Mouse (Mus musculus) heart, adult 9 months (tissue): ENCODE measurements around the gene Pold4.
A peak's percentile ranks its signal among the peaks of the same experiment; 100 is the strongest.
"Not testable (repeated sequence)": the region's sequence is repeated elsewhere in the genome, so short reads cannot be mapped to it uniquely, and the experiment has no call there.

ENCODE experiments used
- DNase-seq, 2 experiments: peaks; one replicate each; pipeline ENCODE4 v3.0.0; 2022; ENCODE audit warnings: low spot score in 2 of 2

Pold4 gene

DNA sequence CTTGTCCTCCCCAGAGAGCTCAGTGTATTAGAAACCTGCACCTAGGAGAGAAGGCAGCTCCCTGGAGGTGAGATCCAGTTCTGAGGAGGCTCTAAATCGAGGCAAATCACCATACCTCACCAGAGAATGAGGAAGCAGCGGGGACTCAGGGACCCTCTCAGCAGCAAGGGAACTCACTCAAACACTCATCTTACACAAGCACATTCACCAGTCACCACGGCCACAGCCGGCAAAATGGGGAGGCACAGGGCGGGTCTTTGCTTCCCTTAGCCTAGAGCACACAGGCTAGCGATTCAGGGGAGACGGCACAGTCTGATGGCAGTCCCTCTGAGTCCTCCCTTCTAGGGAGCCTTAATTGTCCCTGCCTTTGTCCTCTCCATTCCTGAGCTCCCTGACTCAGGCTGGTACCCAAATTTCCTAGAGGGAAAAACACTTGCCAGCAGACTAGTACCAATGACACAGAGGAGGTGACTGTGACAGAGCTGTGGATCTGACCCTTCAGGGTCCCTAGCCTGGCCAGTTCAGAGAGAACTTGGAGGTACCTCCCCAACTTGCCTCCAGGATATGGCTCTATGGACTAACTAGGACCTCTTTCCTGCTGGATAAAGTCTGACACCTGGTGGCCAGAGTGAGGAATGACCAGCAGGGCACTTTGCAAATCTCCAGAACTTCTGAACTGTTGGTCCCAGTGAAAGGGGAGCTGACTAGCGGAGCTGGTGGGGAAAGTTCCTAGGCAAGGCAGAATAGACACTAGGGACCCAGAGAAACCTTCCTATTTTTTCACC is 3.6 kb upstream of the Pold4 start:
- peak; percentile 66 to 83 for DNase-seq

DNA sequence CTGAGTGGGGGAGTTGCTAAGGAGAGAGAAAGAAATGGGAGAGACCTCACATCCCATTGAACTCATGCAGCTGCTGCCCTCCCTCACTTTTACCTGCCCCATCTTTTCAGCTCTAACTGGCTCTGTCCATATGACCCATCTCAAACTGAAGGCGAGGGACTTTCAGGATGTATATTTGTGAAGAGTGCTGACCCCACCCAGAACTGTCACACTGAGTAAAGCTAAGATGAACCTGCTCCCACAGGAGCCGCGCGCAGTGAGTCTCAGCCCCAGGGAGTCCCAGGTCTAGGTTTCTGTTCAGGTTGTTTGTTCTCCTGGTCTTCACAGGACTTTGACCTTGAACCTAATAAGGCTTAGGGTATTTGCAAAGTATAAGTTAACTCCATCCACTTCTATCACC is 2.8 kb upstream of the Pold4 start:
- no peak for DNase-seq

- DNase-seq, result no peak
Observed at GRCm38 (mm10) chr19:4229451-4230076, 2.1 kb upstream of the Pold4 start.

- DNase-seq, result peak; percentile 31 to 45
Observed at GRCm38 (mm10) chr19:4230415-4230814, 1.3 kb upstream of the Pold4 start.

GRCm38 (mm10) chr19:4232186-4232572 is 480 bp downstream of the Pold4 start:
- DNase-seq, result no peak

DNA sequence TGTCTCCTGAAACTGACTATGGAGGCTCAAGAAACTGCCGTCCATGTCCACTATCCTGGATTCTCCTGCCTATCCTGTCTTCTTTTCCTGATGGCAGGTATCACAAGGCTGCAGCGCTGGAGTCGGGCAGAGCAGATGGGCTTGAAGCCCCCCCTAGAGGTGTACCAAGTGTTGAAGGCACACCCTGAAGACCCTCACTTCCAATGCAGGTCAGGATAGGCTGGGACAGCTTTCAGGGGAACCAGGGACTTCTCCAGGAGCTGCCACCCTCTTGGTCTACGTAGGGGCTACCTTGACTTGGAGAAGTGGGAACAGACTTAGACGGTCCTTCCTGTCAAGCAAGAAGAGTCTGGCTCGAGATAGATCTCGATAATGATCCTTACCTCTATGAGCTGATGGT is 952 bp downstream of the Pold4 start:
- DNase-seq, result no peak

DNA sequence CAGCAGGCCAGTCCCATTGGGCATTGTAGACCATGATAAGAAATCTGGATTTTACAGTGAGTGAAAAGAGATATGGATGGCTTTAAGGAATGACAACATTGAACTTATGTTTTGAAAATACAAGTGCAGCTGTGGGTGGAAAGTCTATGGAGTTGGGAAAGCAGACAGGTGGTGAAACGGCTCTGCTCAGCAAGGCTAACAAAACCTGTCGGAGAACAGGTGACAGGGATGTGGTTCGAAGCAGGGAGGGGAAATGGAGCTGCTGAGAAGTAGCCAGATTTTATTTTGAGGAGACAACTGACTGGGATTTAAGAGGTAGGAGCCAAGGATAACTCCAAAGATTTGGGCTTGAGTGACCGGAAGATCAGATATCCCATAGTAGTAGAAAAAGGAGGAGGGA is 2.8 kb downstream of the Pold4 start:
- DNase-seq, result no peak

DNA sequence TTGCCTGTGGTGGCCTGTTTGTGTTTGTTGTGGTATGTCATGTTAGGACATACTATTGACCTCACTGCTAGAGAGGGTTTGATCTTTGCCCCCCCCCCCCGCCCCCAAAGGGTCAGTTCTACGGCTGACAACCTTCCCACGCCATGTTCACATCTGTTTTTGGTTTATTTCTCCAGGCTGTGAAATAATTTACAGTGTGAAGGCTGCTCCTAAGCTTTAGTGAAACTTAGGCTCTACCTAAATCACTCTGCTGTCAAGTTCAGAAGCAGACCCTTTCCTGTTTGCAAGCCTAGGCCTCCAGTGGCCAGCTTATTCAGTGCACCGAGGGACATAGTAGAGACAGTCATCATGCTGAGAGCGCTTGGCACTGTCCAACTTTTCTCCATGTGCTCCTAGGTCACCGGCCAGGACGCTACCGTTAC is 8.6 kb downstream of the Pold4 start:
- no peak for DNase-seq

DNA sequence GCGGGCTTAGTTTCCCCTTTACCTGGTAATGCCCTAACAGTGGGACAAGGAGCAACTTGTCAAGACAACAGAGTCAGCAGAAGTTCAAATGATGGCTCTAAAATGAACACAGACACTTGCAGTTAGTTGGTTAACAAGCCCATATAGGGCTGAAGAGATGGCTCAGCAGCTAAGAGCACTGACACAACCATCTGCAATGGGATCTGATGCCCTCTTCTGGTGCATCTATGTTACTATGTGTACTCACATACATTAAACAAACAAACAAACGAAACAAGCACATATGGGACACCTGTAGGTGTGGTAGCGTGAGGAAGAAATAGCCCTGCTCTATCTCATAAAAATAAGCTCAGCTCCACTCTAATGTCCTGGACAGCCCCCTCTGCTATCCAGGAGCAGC is 10.7 kb downstream of the Pold4 start:
- DNase-seq, result no peak

DNA sequence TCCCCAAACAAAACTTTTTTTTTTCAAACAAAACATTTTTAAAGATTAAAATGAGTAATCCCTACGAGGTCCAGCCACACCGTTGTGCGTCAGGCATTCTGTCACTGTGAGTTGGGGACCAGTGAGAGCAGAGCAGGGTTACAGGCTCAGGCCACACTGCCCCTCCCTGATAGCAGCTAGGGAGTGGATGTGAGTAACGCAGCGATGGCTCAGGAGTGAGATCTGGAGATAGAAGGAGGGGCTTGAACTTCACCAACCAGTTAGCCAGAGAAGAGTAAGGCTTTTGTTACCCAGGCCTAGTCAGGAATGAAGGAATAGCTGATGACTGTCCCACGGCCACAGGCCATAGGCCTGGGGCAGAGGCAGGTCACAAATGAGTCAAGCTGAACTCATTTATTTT is 13.1 kb downstream of the Pold4 start:
- no peak for DNase-seq

DNA sequence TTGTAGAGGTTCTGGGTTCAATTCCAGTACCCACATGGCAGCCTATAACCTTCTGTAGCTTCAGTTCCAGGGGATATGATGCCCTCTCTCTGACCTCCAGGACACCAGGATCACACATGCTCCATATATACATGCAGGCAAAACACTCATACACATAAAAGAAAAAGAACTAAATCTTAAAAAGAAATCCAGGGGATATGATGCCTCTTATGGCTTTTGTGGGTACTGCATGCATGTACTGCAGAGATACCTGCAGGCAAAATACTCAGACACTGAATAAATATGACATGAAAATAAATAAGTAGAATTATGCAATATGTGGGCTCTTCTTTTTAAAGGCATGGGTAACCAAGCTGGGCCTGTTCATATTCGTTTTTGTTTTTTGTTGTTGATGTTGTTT is 15.3 kb downstream of the Pold4 start:
- DNase-seq, result no peak

- not testable (repeated sequence) for DNase-seq
Observed at GRCm38 (mm10) chr19:4248683-4249082, 17.0 kb downstream of the Pold4 start.

DNA sequence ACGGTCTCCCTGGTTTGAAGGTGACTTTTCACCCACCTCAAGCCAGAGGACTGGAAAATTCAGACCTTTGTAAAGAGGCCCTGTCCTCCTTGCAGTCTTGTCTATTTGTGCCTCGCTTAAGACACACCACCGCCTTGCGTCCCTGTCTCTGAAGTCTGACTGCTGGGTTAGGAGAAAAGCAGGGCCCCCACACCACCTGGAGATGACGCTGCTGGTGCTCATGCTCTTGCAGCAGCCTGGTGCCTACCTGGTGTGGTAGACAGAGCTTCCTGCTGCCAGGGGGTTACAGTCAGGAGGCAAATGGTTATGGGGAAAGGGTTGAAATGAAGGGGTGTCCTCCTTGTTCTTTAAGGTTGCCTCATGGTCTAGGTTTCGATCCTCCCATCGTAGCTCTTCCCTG is 22.5 kb downstream of the Pold4 start:
- DNase-seq, result no peak

DNA sequence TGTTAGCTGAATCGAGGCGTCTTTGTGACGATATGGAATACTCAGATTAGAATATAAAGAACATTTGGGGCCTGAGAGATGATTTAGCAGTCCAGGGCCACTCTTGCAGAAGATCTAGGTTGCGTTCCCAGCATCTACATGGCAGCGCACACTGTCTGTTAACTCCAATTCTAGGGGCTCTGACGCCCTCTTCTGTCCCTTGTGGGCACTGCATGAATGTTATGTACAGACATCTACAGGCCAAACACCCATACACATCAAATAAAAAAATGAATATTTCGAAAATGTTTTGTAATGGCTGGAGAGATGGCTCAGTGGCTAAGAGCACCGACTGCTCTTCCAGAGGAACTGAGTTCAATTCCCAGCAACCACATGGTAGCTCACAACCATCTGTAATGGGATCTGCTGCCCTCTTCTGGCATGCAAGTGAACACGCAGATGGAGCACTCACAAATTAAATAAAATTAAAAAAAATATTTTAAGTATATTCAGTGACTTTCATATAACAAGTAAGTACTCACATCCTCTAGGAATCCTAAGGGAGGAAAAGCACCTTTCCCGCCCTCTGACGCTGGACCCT is 24.0 kb downstream of the Pold4 start:
- DNase-seq, result no peak

- DNase-seq, result peak; percentile 89 to 94
Observed at GRCm38 (mm10) chr19:4257216-4257896, 25.7 kb downstream of the Pold4 start.

GRCm38 (mm10) chr19:4257897-4258252 is 26.2 kb downstream of the Pold4 start:
- no peak for DNase-seq

DNA sequence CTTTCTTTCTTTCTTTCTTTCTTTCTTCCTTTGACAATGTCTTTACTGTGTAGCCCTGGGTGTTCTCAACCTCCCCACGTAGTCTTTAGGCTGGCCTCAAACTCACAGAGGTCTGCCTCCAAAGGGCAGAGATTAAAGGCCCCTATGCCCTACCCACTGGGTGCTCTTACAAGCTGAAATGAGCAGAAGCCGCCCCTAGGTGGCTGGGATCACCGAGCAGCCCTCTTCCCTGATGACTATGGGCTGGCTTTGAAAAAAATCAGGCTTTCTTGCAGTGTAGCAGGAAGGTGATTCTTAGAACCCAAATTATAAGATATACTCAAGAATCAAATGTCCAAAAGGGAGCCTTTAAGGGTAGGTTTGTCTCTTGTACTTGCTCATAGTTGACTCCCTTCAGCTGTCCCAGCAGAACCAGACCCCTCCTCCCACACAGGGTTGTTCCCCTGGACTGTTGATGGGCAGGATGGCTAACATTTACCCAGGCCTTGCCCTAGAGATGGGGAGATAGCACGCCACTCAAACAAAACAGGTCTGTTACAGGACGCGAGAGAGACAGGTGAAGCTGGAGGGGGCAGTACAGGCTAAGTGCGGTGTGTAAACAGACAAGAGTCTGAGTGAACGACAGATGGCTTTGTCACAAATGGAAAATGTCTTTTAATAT is 29.5 kb downstream of the Pold4 start:
- no peak for DNase-seq

DNA sequence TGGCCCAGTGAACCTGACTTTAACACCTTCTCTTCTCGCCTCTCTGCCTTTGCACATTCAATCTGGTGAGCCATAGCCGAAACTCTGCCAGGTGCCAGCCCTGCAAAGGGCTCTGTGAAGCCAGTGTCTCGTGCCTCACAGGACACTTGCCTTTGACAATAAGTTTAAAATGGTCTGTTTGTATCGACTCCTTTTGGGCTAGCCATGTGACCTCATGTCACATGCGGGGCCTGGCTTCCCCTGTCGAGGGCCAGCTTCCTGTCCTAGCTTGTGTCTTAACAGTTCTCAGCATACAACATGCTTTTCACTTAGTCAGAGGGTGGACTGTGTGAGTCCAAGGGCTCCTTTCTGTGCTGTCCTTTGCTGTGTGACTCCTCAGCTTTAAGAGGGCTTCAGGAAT is 31.1 kb downstream of the Pold4 start:
- DNase-seq, result no peak

- DNase-seq, result no peak
Observed at GRCm38 (mm10) chr19:4263702-4264101, 32.0 kb downstream of the Pold4 start.

- no peak for DNase-seq
Observed at GRCm38 (mm10) chr19:4264171-4264780, 32.6 kb downstream of the Pold4 start.

DNA sequence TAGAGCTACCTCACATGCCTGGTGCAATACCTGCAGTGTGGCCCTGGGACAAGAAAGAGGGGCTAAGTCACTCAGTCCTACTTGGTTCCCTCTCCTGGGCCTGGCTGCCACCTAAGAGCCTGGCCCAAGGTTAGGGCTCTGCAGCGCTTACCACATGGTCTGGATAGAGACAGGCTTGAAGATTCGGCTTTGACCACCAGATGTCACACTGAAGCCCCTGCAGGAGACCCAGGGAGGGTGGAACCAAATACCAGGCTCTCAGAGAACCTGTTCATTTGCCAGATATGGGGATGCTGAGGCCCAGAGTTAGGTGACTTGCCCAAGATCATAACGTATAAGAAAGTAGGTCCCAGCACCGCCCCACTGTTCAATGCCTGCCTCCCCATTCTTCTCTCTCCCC is 34.3 kb downstream of the Pold4 start:
- no peak for DNase-seq
